Comparison of ENCODE assay signal across 23 mouse cellular contexts in the genomic region with DNA sequence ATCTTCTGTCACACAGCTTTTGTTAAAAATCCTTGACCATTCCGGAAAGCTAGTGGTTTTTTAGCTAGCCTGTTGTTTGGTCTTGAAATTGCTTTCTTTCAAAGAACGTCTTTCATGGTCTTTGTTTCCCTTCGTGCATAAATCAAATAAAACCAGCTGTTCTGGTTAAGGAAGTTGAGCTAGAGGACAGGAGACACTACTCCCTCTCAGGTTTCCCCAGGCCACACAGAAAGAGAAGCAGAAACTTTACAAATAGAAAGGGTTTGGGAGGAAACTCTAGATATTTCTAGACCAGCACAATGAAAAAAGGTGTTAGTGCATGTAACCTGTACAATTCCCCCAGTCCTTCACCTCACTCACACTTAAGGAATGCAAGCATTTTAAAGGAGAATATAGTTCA. TPM values are rescaled to one million over a fixed set of nuclear protein-coding genes. Genes with fewer than 3 reads are reported as not detected.
DNase-seq lines count a peak whose midpoint lies in the region; ATAC-seq and TF ChIP-seq lines count a peak whose summit lies in the region.
"Had no signal": no experiment of that assay in that cellular context is flagged by ENCODE, and none has a peak within 500 bp of the region (broad histone marks: within the 10 kb centered on the region; RNA-seq: fewer than 3 reads in every experiment).

No protein-coding gene starts in this region.

- no peak overlapping the region for H3K9ac ChIP-seq in midbrain, embryonic 16.5 days (ENCODE audit: low read depth, low read length)
- H3K9ac ChIP-seq: hindbrain, embryonic 15.5 days had no signal

- peak overlapping the region; percentile 42 for H3K27ac ChIP-seq in limb, embryonic 10.5 days
- H3K27ac ChIP-seq in midbrain, embryonic 16.5 days (ENCODE audit: low read length), result no peak overlapping the region
- H3K27ac ChIP-seq: forebrain, embryonic 10.5 days; gastrocnemius, adult 2 months; heart, embryonic 10.5 days; hindbrain, embryonic 15.5 days; macrophage; stomach, postnatal 0 days had no signal

- peak; percentile 20 for DNase-seq in embryo, embryonic 11 days
- DNase-seq in embryo, embryonic 10 days (ENCODE audit: low spot score), result no peak
- DNase-seq in limb, embryonic 10.5 days (ENCODE audit: low spot score), result no peak
- DNase-seq: adrenal gland, postnatal 14 days; cerebellum, adult 9-10 months; gastrocnemius, adult 2 months; heart, postnatal 4 days; kidney, postnatal 25 days; thymus, adult 2 months; thymus, postnatal 4 days had no signal

- H3K4me3 ChIP-seq in megakaryocyte, embryonic 14.5 days (replicated peaks), result peak overlapping the region; percentile 7
- no peak overlapping the region for H3K4me3 ChIP-seq in limb, embryonic 10.5 days
- no peak overlapping the region for H3K4me3 ChIP-seq in myocyte
- no peak overlapping the region for H3K4me3 ChIP-seq in midbrain, embryonic 16.5 days (ENCODE audit: low read depth, low read length)
- H3K4me3 ChIP-seq: forebrain, embryonic 10.5 days; gastrocnemius, adult 2 months; heart, embryonic 10.5 days; hindbrain, embryonic 15.5 days had no signal

- no peak for ATAC-seq in megakaryocyte, adult 5-6 weeks (ENCODE audit: poor library complexity, severe bottlenecking)
- ATAC-seq in frontal cortex, adult (ENCODE audit: low TSS enrichment), result no peak
- ATAC-seq in midbrain, embryonic 16.5 days, result no peak
- ATAC-seq: CD4-positive, CD25-positive, alpha-beta regulatory T cell, adult 4 months; forebrain, embryonic 16.5 days; intestine, embryonic 16.5 days had no signal

- peaks cover 5% of the 10 kb centered on the region; the same call in 1 of the 2 replicates for H3K4me1 ChIP-seq in megakaryocyte, embryonic 14.5 days
- H3K4me1 ChIP-seq in limb, embryonic 10.5 days, result peaks cover 9% of the 10 kb centered on the region; the same call in 1 of the 2 replicates
- H3K4me1 ChIP-seq in midbrain, embryonic 16.5 days (ENCODE audit: control insufficient read depth, insufficient read depth, low read length), result no peaks in the 10 kb centered on the region
- H3K4me1 ChIP-seq: hindbrain, embryonic 15.5 days had no signal

- H3K4me2 ChIP-seq in myocyte (ENCODE audit: low read depth), result peak overlapping the region; percentile 42
- no peak overlapping the region for H3K4me2 ChIP-seq in midbrain, embryonic 16.5 days (ENCODE audit: low read length)
- H3K4me2 ChIP-seq: hindbrain, embryonic 15.5 days had no signal

- H3K9me3 ChIP-seq in megakaryocyte, embryonic 14.5 days, result peaks cover 5% of the 10 kb centered on the region
- no peaks in the 10 kb centered on the region for H3K9me3 ChIP-seq in limb, embryonic 10.5 days (replicated peaks)
- no peaks in the 10 kb centered on the region for H3K9me3 ChIP-seq in midbrain, embryonic 16.5 days (replicated peaks; ENCODE audit: control insufficient read depth, low read length, poor library complexity, severe bottlenecking)
- H3K9me3 ChIP-seq: forebrain, embryonic 10.5 days; heart, embryonic 10.5 days; hindbrain, embryonic 15.5 days had no signal

- peaks cover 2% of the 10 kb centered on the region for H3K36me3 ChIP-seq in megakaryocyte, embryonic 14.5 days (replicated peaks; ENCODE audit: low read length)
- H3K36me3 ChIP-seq in limb, embryonic 10.5 days, result no peaks in the 10 kb centered on the region
- no peaks in the 10 kb centered on the region for H3K36me3 ChIP-seq in myocyte (ENCODE audit: control insufficient read depth, insufficient read depth)
- no peaks in the 10 kb centered on the region for H3K36me3 ChIP-seq in midbrain, embryonic 16.5 days (ENCODE audit: control insufficient read depth, insufficient read depth, low read length)
- H3K36me3 ChIP-seq: forebrain, embryonic 10.5 days; hindbrain, embryonic 15.5 days had no signal

- 47% methylated on average over 3 of the region's 3 CpGs for WGBS in limb, embryonic 10.5 days
- WGBS in midbrain, embryonic 16.5 days, result 14% methylated on average over 3 of the region's 3 CpGs

- H3ac ChIP-seq in myocyte (ENCODE audit: control insufficient read depth, insufficient read length), result no peak overlapping the region

- no peaks in the 10 kb centered on the region for H3K79me2 ChIP-seq in myocyte (ENCODE audit: control insufficient read depth, insufficient read depth)

- no peak for TF ChIP-seq POLR2A in myocyte (IDR thresholded peaks at IDR 0.05; ENCODE audit: insufficient read length, low read depth)

- H3K27me3 ChIP-seq in megakaryocyte, embryonic 14.5 days (replicated peaks), result no peaks in the 10 kb centered on the region
- H3K27me3 ChIP-seq in limb, embryonic 10.5 days (ENCODE audit: low read depth, poor library complexity, severe bottlenecking), result no peaks in the 10 kb centered on the region
- no peaks in the 10 kb centered on the region for H3K27me3 ChIP-seq in myocyte (ENCODE audit: control insufficient read depth, insufficient read depth, insufficient read length)
- no peaks in the 10 kb centered on the region for H3K27me3 ChIP-seq in midbrain, embryonic 16.5 days (ENCODE audit: control insufficient read depth, insufficient read depth, low read depth, low read length)
- H3K27me3 ChIP-seq: hindbrain, embryonic 15.5 days had no signal

TF ChIP-seq in myocyte, 11 proteins besides CTCF, POLR2A, EP300 and RAD21:
- TF ChIP-seq MYOD1 (IDR thresholded peaks at IDR 0.05; ENCODE audit: control insufficient read depth in 1 of 3, insufficient read length in 2 of 3, low read depth in 2 of 3), result peak in 1 of 3 experiments; percentile 13
- no peak for TF ChIP-seq USF1 (IDR thresholded peaks at IDR 0.05; ENCODE audit: low read depth)

RNA-seq across cellular contexts. Expression of a gene that starts 33.3 kb away (rescaled TPM):
- 1.5 TPM in 1 of 2 replicates, not detected in the other for polyA plus RNA-seq in megakaryocyte, embryonic 14.5 days (2012; ENCODE audit: insufficient read depth, low replicate concordance)
- total RNA-seq in megakaryocyte, adult 5-6 weeks (2015), result 11.5 and 12.4 TPM in 2 replicates
- 7.4 and 8.3 TPM in 2 replicates for total RNA-seq in megakaryocyte, adult 5-6 weeks (2017)
- polyA plus RNA-seq in limb, embryonic 10.5 days (2016; fragmentation: Nextera tagmentation; extraction: Ambion mirVana), result 10.4 and 10.5 TPM in 2 replicates
- 3.6 TPM for polyA plus RNA-seq in myocyte (2012; fragmentation: generic; extraction: Trizol)
- polyA plus RNA-seq in midbrain, embryonic 16.5 days (2015; fragmentation: Nextera tagmentation; extraction: Ambion mirVana), result 8.1 and 9.4 TPM in 2 replicates
